Mouse (Mus musculus) heart, adult 2 months (tissue): Measurements from ENCODE around the gene Dgkg. TPM values are rescaled to one million over a fixed set of nuclear protein-coding genes. Genes with fewer than 3 reads are reported as not detected.

ENCODE experiments used
- DNase-seq, 2 experiments: peaks; one replicate each; pipeline ENCODE4 v3.0.0; 2021
- H3K27ac ChIP-seq: fragments of 200-600 bp; 2 replicates; pipeline ENCODE4 v1.8.1; 2022
- H3K27me3 ChIP-seq: fragments of 200-500 bp; 2 replicates; pipeline ENCODE4 v1.6.1; 2012; ENCODE audit warnings: mild to moderate bottlenecking, low read length, inconsistent platforms, mixed read lengths; ENCODE audit not compliant: control insufficient read depth, insufficient read depth
- H3K36me3 ChIP-seq: fragments of 200-500 bp; 2 replicates; pipeline ENCODE4 v1.6.1; 2012; ENCODE audit warnings: low read length, inconsistent platforms; ENCODE audit not compliant: control insufficient read depth, insufficient read depth
- H3K4me1 ChIP-seq: fragments of 200-500 bp; 2 replicates; pipeline ENCODE4 v1.6.1; 2011; ENCODE audit warnings: low read length; ENCODE audit not compliant: control insufficient read depth, insufficient read depth
- H3K4me3 ChIP-seq: fragments of 200-600 bp; 2 replicates; pipeline ENCODE4 v1.8.1; 2022
- H3K79me2 ChIP-seq: fragments of 200-500 bp; replicated peaks from 2 replicates; pipeline ENCODE4 v1.6.1; 2012; ENCODE audit warnings: mild to moderate bottlenecking, inconsistent platforms, low read length, moderate library complexity, mixed read lengths; ENCODE audit not compliant: control insufficient read depth, insufficient read depth
- H3K9ac ChIP-seq: fragments of 200-500 bp; 2 replicates; pipeline ENCODE4 v1.6.1; 2012; ENCODE audit warnings: low read depth, mild to moderate bottlenecking, control low read depth, inconsistent platforms, low read length, mixed read lengths
- CTCF ChIP-seq: fragments of 200-600 bp; IDR thresholded peaks from 2 replicates; pipeline ENCODE4 v1.8.1; 2022; ENCODE audit warnings: antibody characterized with exemption, mild to moderate bottlenecking, moderate library complexity
- EP300 ChIP-seq: fragments of 200-500 bp; IDR thresholded peaks from 2 replicates; pipeline ENCODE4 v1.6.1; 2011; ENCODE audit warnings: low read depth, low read length, control low read depth; ENCODE audit not compliant: insufficient read depth
- POLR2A ChIP-seq: fragments of 200-500 bp; IDR thresholded peaks from 2 replicates; pipeline ENCODE4 v1.6.1; 2011; ENCODE audit warnings: mild to moderate bottlenecking, low read depth, low read length, control low read depth; ENCODE audit not compliant: insufficient read depth
- WGBS: fragments of 180-500 bp; shearing (Covaris S2); methylation state at CpG from one replicate; pipeline ENCODE4 v1.1.7; 2018; 5-methylcytosine and 5-hydroxymethylcytosine counted together
- intact Hi-C: fragments of 180-260 bp; cut with DNase I; formaldehyde crosslinking; loops from one replicate; pipeline ENCODE4 v1.15.1; 2025
- polyA plus RNA-seq: library from polyadenylated mRNA; depleted of rRNA; stranded (reverse); fragments of >200 nt; gene quantifications from 2 replicates; pipeline ENCODE4 v1.2.3, GENCODE M21; 2012
- total RNA-seq, 2 experiments: library from RNA; stranded (reverse); gene quantifications; 2 replicates each; pipeline ENCODE4 v1.2.3; 2021

The Dgkg gene
- total and polyA plus RNA-seq, 3 experiments = 0.25 to 0.96 (median 0.39) TPM

- no peak overlapping the region for H3K27ac ChIP-seq
- H3K9ac ChIP-seq = no peak overlapping the region
- 69% methylated on average over 2 of the region's 2 CpGs for WGBS
- no peaks in the 10 kb centered on the region; the same call in 1 of the 2 replicates for H3K4me1 ChIP-seq
- H3K27me3 ChIP-seq = no peaks in the 10 kb centered on the region
- no peak overlapping the region for H3K4me3 ChIP-seq
- H3K79me2 ChIP-seq = no peaks in the 10 kb centered on the region
- intact Hi-C loops = loop anchor here (5.0 kb wide), 1 partner anchor 183 kb away; no protein-coding TSS in a partner anchor
- peak; percentile 59 for TF ChIP-seq CTCF
- no peak for TF ChIP-seq POLR2A
- no peaks in the 10 kb centered on the region for H3K36me3 ChIP-seq
- no peak for DNase-seq
Observed at GRCm38 (mm10) chr16:22554996-22555395, 102.0 kb downstream of the Dgkg start.

DNA sequence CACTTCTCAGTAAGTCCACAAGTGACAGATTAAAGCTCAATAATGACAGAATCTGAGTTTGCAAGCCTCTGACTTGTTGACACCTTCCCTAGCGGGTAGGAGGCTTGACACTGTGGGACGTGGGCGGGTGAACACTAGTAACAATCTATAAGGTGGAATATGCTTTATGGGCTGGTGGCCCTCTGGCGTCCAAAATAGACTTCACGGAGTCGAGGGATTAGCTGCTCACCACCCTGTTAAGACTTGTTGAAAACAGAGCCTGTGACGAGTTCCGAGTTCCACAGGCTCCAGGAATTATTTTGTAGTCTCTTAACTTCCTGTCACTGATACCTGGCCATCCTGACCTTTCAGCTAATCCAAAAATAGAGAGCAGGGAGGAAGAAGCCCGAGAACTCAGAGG lies 104.7 kb downstream of the Dgkg start:
- intact Hi-C loops = loop anchor here (5.0 kb wide), 1 partner anchor 180 kb away; no protein-coding TSS in a partner anchor
- no peak overlapping the region for H3K9ac ChIP-seq
- peaks cover 4% of the 10 kb centered on the region; the same call in 1 of the 2 replicates for H3K4me1 ChIP-seq

GRCm38 (mm10) chr16:22551231-22552000 lies 105.6 kb downstream of the Dgkg start:
- TF ChIP-seq EP300 (no peak), POLR2A (no peak), CTCF (no peak)
- Histone ChIP-seq H3K27me3 (no peaks in the 10 kb centered on the region), H3K4me3 (no peak overlapping the region), H3K27ac (no peak overlapping the region), H3K36me3 (no peaks in the 10 kb centered on the region), H3K9ac (no peak overlapping the region), H3K4me1 (peaks cover 4% of the 10 kb centered on the region; the same call in 1 of the 2 replicates), H3K79me2 (no peaks in the 10 kb centered on the region)
- WGBS = 37% methylated on average over 11 of the region's 11 CpGs
- DNase-seq = no peak
- intact Hi-C loops = loop anchor here (5.0 kb wide), 1 partner anchor 179 kb away; no protein-coding TSS in a partner anchor

More for the DNA sequence above, 104.7 kb downstream of the Dgkg start:
- Histone ChIP-seq H3K36me3 (no peaks in the 10 kb centered on the region), H3K4me3 (no peak overlapping the region), H3K79me2 (no peaks in the 10 kb centered on the region), H3K27me3 (no peaks in the 10 kb centered on the region), H3K27ac (no peak overlapping the region)
- no peak for DNase-seq
- TF ChIP-seq EP300 (no peak), CTCF (peak; percentile 52)
- 27% methylated on average over 9 of the region's 9 CpGs for WGBS

DNA sequence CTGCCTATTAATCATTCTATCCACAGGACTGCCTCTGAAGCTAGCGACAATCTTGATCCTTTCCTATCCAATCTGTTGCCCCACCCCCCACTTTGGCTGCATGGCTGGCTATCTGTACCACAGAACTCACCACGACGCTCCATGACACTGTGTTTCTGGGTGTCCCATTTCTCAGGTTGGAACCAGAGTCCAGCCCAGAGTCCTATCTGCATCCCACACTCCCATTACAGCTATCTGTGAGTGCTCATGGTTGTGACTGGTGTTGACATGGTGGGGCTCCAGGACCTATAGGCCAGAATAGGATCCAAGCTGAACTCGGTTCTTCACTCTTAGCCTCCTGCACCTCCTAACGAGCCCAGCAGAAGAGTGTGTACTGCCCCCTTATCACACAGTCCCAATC lies 107.7 kb downstream of the Dgkg start:
- peaks cover 13% of the 10 kb centered on the region for H3K4me1 ChIP-seq
- WGBS = 72% methylated on average over 5 of the region's 5 CpGs
- no peak for TF ChIP-seq EP300
- no peak for TF ChIP-seq POLR2A
- TF ChIP-seq CTCF = no peak
- intact Hi-C loops = loop anchor here (2.0 to 5.0 kb wide), 2 partner anchors 47 to 247 kb away; no protein-coding TSS in a partner anchor
- no peak overlapping the region for H3K9ac ChIP-seq
- no peak for DNase-seq
- no peaks in the 10 kb centered on the region for H3K27me3 ChIP-seq
- no peak overlapping the region for H3K4me3 ChIP-seq
- H3K36me3 ChIP-seq = peaks cover 7% of the 10 kb centered on the region; the same call in 1 of the 2 replicates
- no peaks in the 10 kb centered on the region for H3K79me2 ChIP-seq
- no peak overlapping the region for H3K27ac ChIP-seq

DNA sequence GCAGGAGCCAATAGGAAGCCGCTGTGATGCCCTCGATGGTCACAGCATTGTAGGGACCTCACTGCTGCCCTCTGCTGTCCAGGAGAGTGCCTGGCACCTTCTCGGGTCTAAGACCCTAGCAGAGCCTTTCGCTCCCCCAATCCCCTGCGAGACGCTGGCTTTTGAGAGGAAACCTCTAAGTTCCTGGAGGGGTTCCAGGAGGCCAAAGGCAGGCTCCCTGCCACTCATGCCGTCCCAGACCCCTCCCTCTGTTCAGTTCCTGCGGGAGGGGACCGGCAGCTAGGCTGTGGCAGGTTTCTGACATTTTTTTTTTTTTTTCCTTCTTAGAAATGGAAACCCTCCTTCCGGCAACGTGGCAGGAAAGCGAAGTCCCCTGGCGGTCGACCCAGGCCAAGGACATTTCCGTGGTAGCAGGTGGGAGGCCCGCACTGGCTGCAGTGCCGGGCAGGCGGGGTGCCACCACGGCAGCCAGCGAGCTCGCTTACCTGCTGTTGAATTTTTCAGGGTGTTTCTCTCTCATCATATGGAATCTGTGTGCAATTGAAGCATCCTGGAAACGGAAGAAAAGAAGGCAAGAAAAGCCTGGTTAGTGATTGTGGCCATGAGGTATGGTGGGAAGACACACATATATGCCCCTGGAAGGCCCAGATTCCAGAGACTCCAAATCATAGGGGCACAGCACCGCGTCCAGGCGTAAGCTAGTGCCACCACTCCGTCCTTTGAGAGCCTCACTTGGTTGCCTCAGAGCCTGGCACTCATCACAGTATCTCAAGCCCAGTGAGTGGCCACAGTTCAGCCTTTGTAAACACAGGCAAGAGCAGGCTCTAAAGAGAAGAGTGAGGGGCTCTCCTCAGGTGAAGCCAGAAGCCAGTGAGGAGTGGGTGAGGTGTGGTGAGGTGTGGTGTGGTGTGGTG lies 108.6 kb downstream of the Dgkg start:
- H3K9ac ChIP-seq = peak overlapping the region; percentile 59
- DNase-seq = peak; percentile 83 to 87
- H3K4me1 ChIP-seq = peaks cover 14% of the 10 kb centered on the region
- TF ChIP-seq POLR2A (0 out of 2 replicates have a peak, but pooled peaks have one; percentile 8), CTCF (peak; percentile 96), EP300 (peak; percentile 45; the same call in 1 of the 2 replicates)
- peaks cover 7% of the 10 kb centered on the region; the same call in 1 of the 2 replicates for H3K36me3 ChIP-seq
- peak overlapping the region; percentile 76 for H3K27ac ChIP-seq
- H3K79me2 ChIP-seq = no peaks in the 10 kb centered on the region
- 9% methylated on average over 26 of the region's 26 CpGs for WGBS
- peak overlapping the region; percentile 41 for H3K4me3 ChIP-seq
- intact Hi-C loops = loop anchor here (1.0 to 5.0 kb wide), 3 partner anchors 46 to 246 kb away; partner anchors contain the start of gene Etv5
- no peaks in the 10 kb centered on the region for H3K27me3 ChIP-seq
